Mouse (Mus musculus) erythroblast, embryonic 14.5 days (primary cell): Measurements from ENCODE around the gene Fam173a. TPM values are rescaled to one million over a fixed set of nuclear protein-coding genes. Genes with fewer than 3 reads are reported as not detected.

ENCODE experiments used
- H3K27me3 ChIP-seq: 2 replicates; pipeline ENCODE4 v1.6.1; 2012; ENCODE audit warnings: inconsistent platforms; ENCODE audit not compliant: control insufficient read depth
- H3K36me3 ChIP-seq: 2 replicates; pipeline ENCODE4 v1.6.1; 2012; ENCODE audit warnings: mild to moderate bottlenecking, inconsistent platforms; ENCODE audit not compliant: control insufficient read depth
- H3K4me1 ChIP-seq: 2 replicates; pipeline ENCODE4 v1.6.1; 2012; ENCODE audit warnings: inconsistent platforms; ENCODE audit not compliant: control insufficient read depth
- H3K4me3 ChIP-seq: replicated peaks from 2 replicates; pipeline ENCODE3; 2012; ENCODE audit warnings: moderate library complexity, mild to moderate bottlenecking, inconsistent platforms
- H3K9me3 ChIP-seq: 2 replicates; pipeline ENCODE4 v1.6.1; 2012; ENCODE audit warnings: low read length, inconsistent platforms, mixed read lengths; ENCODE audit not compliant: control insufficient read depth
- GATA1 ChIP-seq: IDR thresholded peaks from 2 replicates; pipeline ENCODE4 v1.6.1; 2012; ENCODE audit warnings: low read length, inconsistent platforms, mixed read lengths
- TAL1 ChIP-seq: IDR thresholded peaks from 3 replicates; pipeline ENCODE4 v1.6.1; 2012; ENCODE audit warnings: low read length, inconsistent platforms, mixed read lengths
- polyA plus RNA-seq: library from polyadenylated mRNA; stranded (reverse); fragments of >175 nt; gene quantifications from 2 replicates; pipeline ENCODE4 v1.2.3, GENCODE M21; 2012

Fam173a gene
- 2.8 and 3.7 TPM in 2 replicates for polyA plus RNA-seq

DNA sequence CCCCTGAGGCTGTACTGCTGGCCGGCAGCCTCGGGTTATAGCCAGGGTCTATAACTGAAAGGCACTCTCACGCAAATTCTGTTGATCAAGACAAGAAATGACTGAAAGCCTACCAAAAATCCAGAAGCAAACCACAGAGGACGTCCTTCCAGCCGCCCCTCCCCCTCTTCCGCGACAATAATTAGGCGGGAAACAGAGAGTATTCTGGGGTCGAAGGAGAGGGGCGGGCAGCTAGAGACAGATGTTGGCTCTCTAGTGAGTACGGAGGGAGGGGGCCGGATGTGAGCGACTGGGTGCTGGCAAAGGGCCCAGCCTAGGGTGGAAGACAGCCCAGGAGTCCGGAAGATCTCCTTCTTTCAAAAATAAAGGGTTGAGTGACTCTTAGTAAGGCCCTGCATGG lies at the start of gene Fam173a:
TSS of gene Fam173a (minus strand) at position 287 of the 400 bp plus-strand sequence.
- Histone ChIP-seq H3K9me3 (no peaks in the 10 kb centered on the region), H3K4me3 (peak within 1 kb of the TSS; percentile 87), H3K27me3 (no peaks in the 10 kb centered on the region), H3K4me1 (peaks cover 67% of the 10 kb centered on the region), H3K36me3 (peaks cover 35% of the 10 kb centered on the region)
- TF ChIP-seq TAL1: no peak

GRCm38 (mm10) chr17:25841117-25841880 lies 48.6 kb upstream of the Fam173a start, which contains the start of gene Gm20683:
Gm20683 (minus strand) TSS chr17:25841763.
- no peaks in the 10 kb centered on the region for H3K9me3 ChIP-seq
- peaks cover 82% of the 10 kb centered on the region for H3K36me3 ChIP-seq
- no peak for TF ChIP-seq TAL1
- no peak for TF ChIP-seq GATA1
- peaks cover 80% of the 10 kb centered on the region for H3K4me1 ChIP-seq
- no peaks in the 10 kb centered on the region for H3K27me3 ChIP-seq
- H3K4me3 ChIP-seq: peak within 1 kb of the TSS; percentile 21

DNA sequence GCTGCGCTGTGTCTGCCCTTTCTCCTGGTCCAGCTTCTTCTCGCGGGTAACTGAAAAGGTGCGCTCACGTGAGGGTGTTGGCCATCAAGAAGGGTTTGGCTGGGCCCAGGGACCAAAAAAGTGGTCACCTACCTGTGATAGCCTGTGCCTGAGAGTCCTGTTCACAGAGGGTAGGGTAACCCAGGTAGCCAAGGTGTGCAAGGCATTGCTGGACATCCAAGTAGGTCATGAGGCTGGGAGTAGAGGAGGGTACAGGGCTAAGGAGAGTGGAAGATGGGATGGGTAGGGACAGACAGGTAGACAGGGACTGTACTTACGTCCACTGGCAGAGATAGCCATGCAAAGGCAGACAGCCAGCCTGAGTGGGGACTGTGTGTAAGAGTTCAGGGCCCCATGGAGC lies 47.8 kb upstream of the Fam173a start:
- H3K9me3 ChIP-seq: no peaks in the 10 kb centered on the region
- H3K36me3 ChIP-seq: peaks cover 82% of the 10 kb centered on the region
- TF ChIP-seq TAL1 (no peak), GATA1 (no peak)
- H3K4me1 ChIP-seq: peaks cover 83% of the 10 kb centered on the region
- H3K27me3 ChIP-seq: no peaks in the 10 kb centered on the region
- no peak overlapping the region for H3K4me3 ChIP-seq

DNA sequence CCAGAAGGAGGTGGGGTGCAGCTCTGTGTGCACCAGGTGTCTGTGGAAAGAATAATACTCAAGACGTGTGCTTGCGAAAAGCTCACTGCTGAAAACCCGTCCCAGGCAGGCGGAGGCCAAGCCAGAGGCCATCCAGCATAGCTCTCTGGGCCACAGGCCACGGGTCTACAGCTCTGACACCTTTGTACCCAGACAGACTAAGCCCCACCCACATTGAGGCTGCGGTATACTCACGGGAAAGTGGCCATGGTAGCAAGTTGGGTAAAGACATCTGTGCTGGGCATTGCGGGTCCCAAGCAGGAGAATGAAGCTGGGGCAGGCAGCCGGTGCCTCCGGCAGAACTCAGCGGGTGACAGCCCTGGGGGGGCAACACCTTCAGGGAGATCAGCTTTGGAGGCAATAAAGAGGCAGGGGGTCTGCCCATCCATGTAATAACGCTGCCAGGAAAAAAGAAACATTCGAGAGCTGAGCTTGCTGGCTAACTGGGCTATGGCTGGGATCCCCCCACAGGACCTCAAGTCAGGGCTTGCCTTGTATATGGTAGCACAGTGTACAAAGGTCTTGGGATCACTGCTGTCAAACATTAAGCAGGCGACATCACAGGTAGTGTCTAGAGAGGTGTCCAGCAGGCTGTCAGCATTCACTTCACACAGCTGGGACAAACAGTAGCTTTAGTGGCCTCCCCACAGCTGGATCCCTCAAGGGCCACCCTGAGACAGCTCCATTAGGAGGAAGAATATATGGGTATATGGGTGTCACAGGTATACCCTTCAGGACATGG lies 46.9 kb upstream of the Fam173a start:
- peaks cover 83% of the 10 kb centered on the region for H3K36me3 ChIP-seq
- no peaks in the 10 kb centered on the region for H3K27me3 ChIP-seq
- no peak overlapping the region for H3K4me3 ChIP-seq
- TF ChIP-seq GATA1 (no peak), TAL1 (no peak)
- H3K4me1 ChIP-seq: peaks cover 83% of the 10 kb centered on the region
- H3K9me3 ChIP-seq: no peaks in the 10 kb centered on the region

DNA sequence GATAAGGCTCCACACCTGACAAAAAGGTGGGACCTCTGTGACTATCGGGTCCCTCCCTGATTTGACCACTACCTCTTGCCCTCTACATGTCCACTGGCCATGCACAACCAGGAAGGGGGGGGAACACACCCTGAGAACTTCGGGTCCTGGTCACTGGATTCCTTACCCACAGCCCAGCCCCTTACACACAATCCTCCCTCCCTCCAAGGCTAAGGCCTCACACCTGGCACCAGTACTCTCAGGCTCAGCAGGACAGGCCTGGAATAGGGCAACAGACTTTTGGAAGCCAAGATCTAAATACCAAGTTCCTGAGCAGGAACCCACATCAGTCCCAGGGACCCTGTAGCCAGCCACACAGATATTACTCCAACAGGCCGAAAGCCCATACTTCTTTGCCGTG lies 46.2 kb upstream of the Fam173a start:
- Histone ChIP-seq H3K4me1 (peaks cover 85% of the 10 kb centered on the region), H3K27me3 (no peaks in the 10 kb centered on the region), H3K36me3 (peaks cover 84% of the 10 kb centered on the region), H3K4me3 (no peak overlapping the region), H3K9me3 (no peaks in the 10 kb centered on the region)
- no peak for TF ChIP-seq GATA1
- TF ChIP-seq TAL1: no peak

- TF ChIP-seq GATA1: no peak
- no peak for TF ChIP-seq TAL1
- H3K36me3 ChIP-seq: peaks cover 76% of the 10 kb centered on the region
- H3K27me3 ChIP-seq: no peaks in the 10 kb centered on the region
- no peaks in the 10 kb centered on the region for H3K9me3 ChIP-seq
- peaks cover 82% of the 10 kb centered on the region for H3K4me1 ChIP-seq
- no peak overlapping the region for H3K4me3 ChIP-seq
Measured at GRCm38 (mm10) chr17:25837533-25837932, 44.8 kb upstream of the Fam173a start.

- peaks cover 71% of the 10 kb centered on the region for H3K36me3 ChIP-seq
- TF ChIP-seq TAL1 (no peak), GATA1 (no peak)
- H3K9me3 ChIP-seq: no peaks in the 10 kb centered on the region
- H3K4me1 ChIP-seq: peaks cover 81% of the 10 kb centered on the region
- H3K4me3 ChIP-seq: peak within 1 kb of the TSS; percentile 39
- H3K27me3 ChIP-seq: no peaks in the 10 kb centered on the region
Measured at GRCm38 (mm10) chr17:25837076-25837410, 44.3 kb upstream of the Fam173a start, which contains the start of gene Rhbdl1. Rhbdl1 (minus strand) TSS chr17:25837295.

DNA sequence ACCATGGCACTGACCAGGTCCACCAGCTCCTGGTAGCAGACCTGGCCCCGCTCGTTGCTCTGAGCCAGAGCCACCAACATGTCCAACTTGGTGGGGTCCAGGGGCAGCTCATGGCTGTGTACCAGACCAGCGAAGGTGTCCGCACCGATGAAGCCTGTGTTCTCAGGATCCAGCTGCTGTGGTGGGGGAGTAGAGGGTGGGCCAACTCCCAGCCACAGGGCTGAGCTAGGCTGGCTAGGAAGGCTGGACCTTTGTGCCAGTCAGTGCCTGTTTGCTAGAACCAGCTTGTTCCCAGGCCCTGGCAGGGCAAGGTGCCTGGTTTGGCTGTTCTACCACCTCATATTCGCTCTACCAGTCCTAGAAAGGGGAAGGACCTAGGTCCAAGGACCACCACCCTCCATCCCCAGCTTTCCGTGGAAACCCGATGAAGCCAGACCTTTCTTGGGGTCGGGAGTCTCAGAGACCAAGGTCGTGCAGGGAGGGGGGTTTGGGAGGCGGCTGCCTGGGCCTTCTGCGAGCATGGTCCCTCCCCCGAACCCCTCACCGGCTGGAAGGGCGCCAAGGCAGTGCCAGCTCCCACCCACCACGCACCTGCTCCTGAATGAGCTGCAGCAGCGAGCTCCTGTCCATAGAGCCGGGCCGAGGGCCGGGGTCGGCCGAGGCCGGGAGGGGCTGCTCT lies 43.8 kb upstream of the Fam173a start:
- peak overlapping the region; percentile 39 for H3K4me3 ChIP-seq

DNA sequence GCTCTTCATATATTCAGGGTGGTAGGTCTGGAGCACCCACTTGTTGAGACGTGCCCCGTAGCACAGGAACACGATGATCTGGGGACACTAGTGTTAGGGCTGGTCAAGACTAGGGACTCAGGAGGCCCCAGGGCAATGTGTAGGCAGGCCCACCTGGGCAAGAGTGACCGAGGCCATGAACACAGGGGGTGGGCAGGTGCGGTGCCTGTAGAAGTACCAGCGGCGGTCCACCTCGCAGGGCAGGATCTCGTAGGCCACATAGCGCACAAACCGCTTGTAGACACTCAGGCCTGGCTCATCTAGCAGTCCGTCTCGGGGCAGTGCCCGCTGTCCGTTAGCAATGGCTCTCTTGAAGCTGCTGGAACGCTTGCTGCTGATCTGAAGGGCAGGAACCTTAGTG lies 43.1 kb upstream of the Fam173a start:
- Histone ChIP-seq H3K4me3 (no peak overlapping the region), H3K27me3 (no peaks in the 10 kb centered on the region), H3K9me3 (no peaks in the 10 kb centered on the region), H3K36me3 (peaks cover 71% of the 10 kb centered on the region), H3K4me1 (peaks cover 84% of the 10 kb centered on the region)
- no peak for TF ChIP-seq TAL1

More for the DNA sequence above, 43.8 kb upstream of the Fam173a start:
- no peak for TF ChIP-seq TAL1
- TF ChIP-seq GATA1: no peak
- H3K27me3 ChIP-seq: no peaks in the 10 kb centered on the region
- no peaks in the 10 kb centered on the region for H3K9me3 ChIP-seq
- peaks cover 71% of the 10 kb centered on the region for H3K36me3 ChIP-seq
- peaks cover 82% of the 10 kb centered on the region for H3K4me1 ChIP-seq
